Mouse (Mus musculus): ENCODE results near the gene Nat8f5.
"Not testable (repeated sequence)": the region's sequence is repeated elsewhere in the genome, so short reads cannot be mapped to it uniquely, and the experiment has no call there.

Nat8f5 gene

DNA sequence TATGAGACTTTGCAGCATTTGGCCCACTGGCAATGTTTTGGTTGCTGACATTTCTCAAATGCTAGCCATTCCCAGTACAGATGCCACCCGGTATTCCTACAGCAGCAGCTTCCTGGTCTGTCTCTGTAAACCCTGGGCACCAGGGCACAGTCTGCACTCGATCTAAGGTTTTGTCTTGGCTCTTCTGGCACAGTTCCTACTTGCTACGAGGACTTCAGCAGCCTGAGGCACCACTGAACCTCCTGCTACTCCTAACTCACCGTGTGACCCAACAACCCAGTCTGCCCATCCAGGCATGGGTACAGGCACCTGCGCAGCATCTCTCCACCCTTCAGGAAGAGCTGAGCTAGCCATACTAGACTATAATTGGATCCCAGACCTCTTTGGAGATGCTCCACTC lies 15.3 kb upstream of the Nat8f5 start:
- DNase-seq (ENCODE audit: low read depth, low spot score), result not testable (repeated sequence)

DNA sequence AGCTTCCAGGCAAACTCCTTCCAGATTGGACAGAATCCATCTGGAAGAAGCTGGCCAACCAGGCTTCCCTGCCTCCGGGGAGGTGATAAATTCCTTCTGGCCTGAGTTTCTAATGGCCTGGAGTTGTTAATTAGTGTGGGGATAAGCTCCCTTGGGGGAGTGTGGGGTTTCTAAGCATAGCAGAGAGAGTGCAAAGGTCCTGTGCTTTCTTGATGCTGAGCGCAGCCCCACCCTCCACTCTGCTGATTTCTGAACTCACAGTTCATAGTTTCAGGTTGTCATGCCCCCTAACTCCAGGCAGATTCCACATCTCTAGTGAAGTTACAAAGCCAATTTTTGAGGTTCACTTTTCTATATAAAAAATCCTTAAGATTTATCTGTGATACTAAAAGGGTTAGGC lies 14.3 kb upstream of the Nat8f5 start:
- not testable (repeated sequence) for DNase-seq (ENCODE audit: low read depth, low spot score)

- not testable (repeated sequence) for DNase-seq (ENCODE audit: low read depth, low spot score)
Observed at GRCm38 (mm10) chr6:85834504-85835100, 13.8 kb upstream of the Nat8f5 start.

DNA sequence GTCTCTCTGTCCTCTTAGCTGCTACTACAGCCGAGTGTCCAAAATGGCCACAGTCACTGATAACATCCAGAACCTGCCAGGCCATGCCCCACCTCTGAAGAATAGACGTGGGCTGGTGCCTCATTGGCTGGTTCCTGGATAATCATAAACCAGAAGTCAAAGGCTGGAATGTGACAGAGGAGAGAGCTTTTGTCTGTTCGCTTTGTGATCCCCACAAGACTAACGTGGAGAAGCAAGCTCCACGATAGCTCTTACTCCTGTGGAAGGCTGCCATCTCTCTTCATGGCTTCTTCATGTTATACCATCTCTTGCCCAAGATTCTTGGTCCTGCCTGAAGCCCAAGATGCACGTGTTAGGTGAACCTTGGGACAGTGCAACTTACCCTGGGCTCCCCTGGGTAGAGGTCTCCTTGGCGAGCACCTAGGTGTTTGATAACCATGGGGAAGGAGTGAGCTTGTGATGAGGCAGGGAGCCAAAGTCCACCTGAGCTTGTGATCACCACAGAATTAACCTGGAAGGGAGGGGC lies 11.1 kb upstream of the Nat8f5 start, which contains the start of gene Nat8:
TSS of gene Nat8 (minus strand) at position 287 of the 526 bp plus-strand sequence.
- DNase-seq (ENCODE audit: low read depth, low spot score), result no peak

GRCm38 (mm10) chr6:85829462-85829861 lies 8.7 kb upstream of the Nat8f5 start:
- no peak for DNase-seq (ENCODE audit: low read depth, low spot score)

- no peak for DNase-seq (ENCODE audit: low read depth, low spot score)
Observed at GRCm38 (mm10) chr6:85825886-85826285, 5.1 kb upstream of the Nat8f5 start.

DNA sequence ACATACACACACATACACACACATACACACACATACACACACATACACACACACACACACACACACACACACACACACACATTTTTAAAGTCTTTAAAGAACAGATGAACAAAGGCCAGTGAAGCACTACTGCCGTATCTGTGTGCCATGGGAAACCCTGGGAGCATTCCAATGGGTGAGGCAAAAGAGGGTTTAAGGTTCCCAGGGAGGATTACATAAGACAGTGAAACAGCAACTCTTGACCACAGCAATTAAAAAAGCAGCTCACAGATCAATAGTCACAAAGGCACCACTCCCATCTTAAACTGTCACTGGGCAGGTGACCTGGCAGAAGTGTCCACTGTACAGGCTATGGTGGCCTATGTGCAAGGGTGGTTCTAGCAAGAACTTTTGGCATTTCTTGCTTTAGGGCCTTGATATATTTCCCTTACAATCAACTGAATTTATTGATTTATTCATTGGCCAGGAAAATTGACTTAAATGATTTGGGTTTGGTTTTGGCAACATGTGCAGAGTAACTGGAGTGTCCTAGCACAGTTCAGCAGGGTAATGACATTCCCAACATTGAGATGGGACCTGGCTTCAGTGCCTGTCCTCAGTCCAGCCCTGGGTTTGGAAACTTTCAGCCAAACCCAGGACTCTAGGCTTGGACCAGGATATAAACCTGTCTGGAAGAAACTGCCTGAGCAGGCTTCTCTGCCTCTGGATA lies 2.8 kb upstream of the Nat8f5 start:
- DNase-seq (ENCODE audit: low read depth, low spot score), result no peak

DNA sequence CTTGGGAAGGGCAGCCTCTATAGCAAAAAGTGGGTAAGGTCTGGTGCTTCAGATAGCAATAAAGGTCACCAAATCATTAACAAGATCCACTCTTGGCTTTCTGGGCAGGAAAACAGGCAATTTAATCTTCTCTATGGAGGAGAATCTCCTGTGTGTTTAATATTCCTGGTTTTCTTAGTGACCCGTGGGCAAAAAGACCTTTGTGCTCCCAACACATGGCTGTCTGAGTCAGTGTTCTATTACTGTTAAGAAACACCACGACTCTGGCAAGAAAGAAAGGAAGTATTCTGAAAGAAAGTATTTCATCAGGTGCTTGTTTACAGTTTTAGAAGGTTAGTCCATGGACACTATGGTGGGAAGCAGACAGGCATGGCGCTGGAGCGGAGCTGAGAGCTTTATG lies 1.5 kb upstream of the Nat8f5 start:
- no peak for DNase-seq (ENCODE audit: low read depth, low spot score)

GRCm38 (mm10) chr6:85818338-85818737 lies 2.4 kb downstream of the Nat8f5 start:
- no peak for DNase-seq (ENCODE audit: low read depth, low spot score)

- no peak for DNase-seq (ENCODE audit: low read depth, low spot score)
Observed at GRCm38 (mm10) chr6:85813339-85813738, 7.4 kb downstream of the Nat8f5 start.

- DNase-seq (ENCODE audit: low read depth, low spot score), result not testable (repeated sequence)
Observed at GRCm38 (mm10) chr6:85810942-85811537, 9.7 kb downstream of the Nat8f5 start.

DNA sequence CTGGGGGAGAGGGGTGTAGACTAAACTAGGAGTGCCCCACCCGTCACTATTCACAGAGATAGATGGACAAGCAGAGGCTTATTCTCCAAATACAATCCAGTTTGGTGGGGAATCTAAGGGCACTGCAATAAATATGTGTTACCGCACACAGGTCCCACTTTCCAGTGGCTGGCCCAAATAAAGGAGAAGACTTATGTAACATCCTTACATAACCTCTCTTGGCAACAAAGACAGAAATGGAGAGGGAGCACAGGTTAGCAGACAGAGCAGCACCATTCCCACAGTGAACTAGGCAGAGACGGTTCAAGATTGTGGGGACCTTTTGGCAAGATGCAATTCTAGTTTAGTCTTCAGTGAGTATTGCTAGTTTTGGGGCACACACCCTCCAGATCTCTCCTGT lies 10.3 kb downstream of the Nat8f5 start:
- DNase-seq (ENCODE audit: low read depth, low spot score), result not testable (repeated sequence)

- DNase-seq (ENCODE audit: low read depth, low spot score), result not testable (repeated sequence)
Observed at GRCm38 (mm10) chr6:85809784-85810183, 11.0 kb downstream of the Nat8f5 start.

DNA sequence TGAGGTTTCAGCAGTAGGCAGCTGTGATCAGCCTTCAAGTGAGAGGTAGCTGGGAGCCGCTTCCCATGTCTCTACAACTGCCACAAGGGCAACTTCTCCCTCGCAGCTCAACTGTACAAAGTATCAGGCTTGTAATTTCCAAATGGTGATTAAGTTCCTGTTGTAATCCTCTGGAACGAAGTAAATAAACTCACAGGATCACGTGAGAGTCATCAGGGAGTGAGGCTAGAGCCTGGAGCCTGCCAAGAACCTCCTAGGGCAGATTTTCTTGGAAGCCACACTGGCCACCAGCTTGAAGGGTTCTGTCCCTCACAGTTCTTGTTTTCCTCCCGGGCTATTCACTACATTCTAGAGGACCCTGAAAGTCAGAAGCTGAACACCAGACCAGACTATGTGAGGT lies 17.6 kb downstream of the Nat8f5 start:
- not testable (repeated sequence) for DNase-seq (ENCODE audit: low read depth, low spot score)

All from forelimb bud, embryonic 11.5 days (tissue).